In the genomic region with DNA sequence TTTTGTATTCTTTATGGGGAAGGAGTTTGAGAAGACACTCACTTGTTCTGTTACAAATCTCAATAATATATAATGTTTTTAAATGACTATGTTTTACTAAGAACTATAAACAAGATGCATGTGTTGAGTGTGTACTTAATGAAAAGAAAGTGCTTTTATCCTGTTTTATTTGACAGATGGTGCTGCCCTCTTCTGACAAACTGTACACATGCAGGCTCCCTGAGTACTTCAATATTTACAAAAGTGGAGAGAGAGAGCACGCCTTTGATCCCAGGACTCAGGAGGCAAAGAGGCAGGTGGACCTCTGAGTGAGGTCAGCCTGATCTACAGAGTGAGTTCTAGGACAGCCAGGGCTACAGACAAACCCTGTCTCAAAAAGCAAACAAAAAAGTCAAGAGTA, we compare ENCODE assay signal across 10 mouse cellular contexts. TPM values are rescaled to one million over a fixed set of nuclear protein-coding genes. Genes with fewer than 3 reads are reported as not detected.
DNase-seq lines count a peak whose midpoint lies in the region; ATAC-seq and TF ChIP-seq lines count a peak whose summit lies in the region.
"Had no signal": no experiment of that assay in that cellular context is flagged by ENCODE, and none has a peak within 500 bp of the region (broad histone marks: within the 10 kb centered on the region; RNA-seq: fewer than 3 reads in every experiment).

No protein-coding gene starts in this region.

- H3K4me2 ChIP-seq in liver, embryonic 12.5 days: no peak overlapping the region
- H3K4me2 ChIP-seq: neural tube, embryonic 15.5 days had no signal

- H3K36me3 ChIP-seq in liver, adult 2 months (ENCODE audit: control insufficient read depth, insufficient read depth, low read length): peaks cover 18% of the 10 kb centered on the region
- peaks cover 76% of the 10 kb centered on the region for H3K36me3 ChIP-seq in liver, embryonic 12.5 days

- peaks cover 19% of the 10 kb centered on the region for H3K4me1 ChIP-seq in liver, adult 2 months (ENCODE audit: control insufficient read depth, insufficient read depth, low read length)
- no peaks in the 10 kb centered on the region for H3K4me1 ChIP-seq in liver, embryonic 12.5 days
- H3K4me1 ChIP-seq in cortical plate, adult 2 months (ENCODE audit: control insufficient read depth, insufficient read depth, low read length): no peaks in the 10 kb centered on the region
- H3K4me1 ChIP-seq: neural tube, embryonic 15.5 days had no signal

- ATAC-seq in liver, embryonic 12.5 days: no peak

- 10% methylated on average over 1 of the region's 1 CpGs for WGBS in liver, adult 2 months
- 54% methylated on average over 1 of the region's 1 CpGs for WGBS in liver, embryonic 12.5 days (ENCODE audit: insufficient replicate concordance)

- no peak overlapping the region for H3K27ac ChIP-seq in liver, adult 2 months (replicated peaks; ENCODE audit: insufficient read depth, low read depth, low read length)
- no peak overlapping the region for H3K27ac ChIP-seq in liver, embryonic 12.5 days
- no peak overlapping the region for H3K27ac ChIP-seq in cortical plate, adult 2 months (ENCODE audit: insufficient read depth, low read length)
- H3K27ac ChIP-seq: neural tube, embryonic 15.5 days had no signal

- peak; percentile 26 for DNase-seq in embryo, embryonic 10 days (ENCODE audit: low spot score)
- DNase-seq in embryo, embryonic 9.5 days (ENCODE audit: extremely low spot score): no peak
- peak; percentile 71 for DNase-seq in liver, adult 2 months (ENCODE audit: extremely low read depth, low read depth, low spot score)
- peak; percentile 55 for DNase-seq in naive thymus-derived CD4-positive, alpha-beta T cell, adult 2 months (ENCODE audit: low read depth)
- no peak for DNase-seq in left cerebral cortex, adult 9 months (ENCODE audit: low spot score in 2 of 2)
- no peak for DNase-seq in gastrocnemius, postnatal 14 days
- DNase-seq: layer of hippocampus, postnatal 36 days had no signal

- H3K79me2 ChIP-seq in liver, adult 2 months (ENCODE audit: control insufficient read depth, insufficient read depth, low read length): 0 out of 2 replicates have a peak, but pooled peaks cover 3% of the 10 kb centered on the region

- intact Hi-C loops in gastrocnemius, postnatal 14 days (cut with DNase I; ENCODE audit: low total_unique reads): no loop called here

- H3K9ac ChIP-seq in liver, adult 2 months (ENCODE audit: low read depth, low read length): no peak overlapping the region
- H3K9ac ChIP-seq in liver, embryonic 12.5 days: no peak overlapping the region
- H3K9ac ChIP-seq: neural tube, embryonic 15.5 days had no signal

- H3K4me3 ChIP-seq in liver, adult 2 months (ENCODE audit: insufficient read depth, low read depth, low read length): no peak overlapping the region
- H3K4me3 ChIP-seq in liver, embryonic 12.5 days: no peak overlapping the region
- no peak overlapping the region for H3K4me3 ChIP-seq in cortical plate, adult 2 months (ENCODE audit: insufficient read depth, low read length)
- H3K4me3 ChIP-seq: neural tube, embryonic 15.5 days had no signal

- H3K27me3 ChIP-seq in liver, adult 2 months (ENCODE audit: control insufficient read depth, insufficient read depth, low read length): no peaks in the 10 kb centered on the region
- H3K27me3 ChIP-seq in liver, embryonic 12.5 days (replicated peaks): no peaks in the 10 kb centered on the region
- H3K27me3 ChIP-seq: neural tube, embryonic 15.5 days had no signal

- no peaks in the 10 kb centered on the region for H3K9me3 ChIP-seq in liver, embryonic 12.5 days (replicated peaks)
- H3K9me3 ChIP-seq: neural tube, embryonic 15.5 days had no signal

- TF ChIP-seq CTCF in liver, adult 2 months (IDR thresholded peaks at IDR 0.05; ENCODE audit: low read depth, low read length): peak; percentile 60
- TF ChIP-seq CTCF in cortical plate, adult 2 months (IDR thresholded peaks at IDR 0.05; ENCODE audit: extremely low read depth, insufficient read depth, low read length): peak; percentile 48; the same call in 1 of the 2 replicates

- no peak for TF ChIP-seq POLR2A in liver, adult 2 months (IDR thresholded peaks at IDR 0.05; ENCODE audit: extremely low read depth, insufficient read depth, low read length)
- TF ChIP-seq POLR2A in cortical plate, adult 2 months (IDR thresholded peaks at IDR 0.05; ENCODE audit: extremely low read depth, insufficient read depth, low read length): no peak

RNA-seq across cellular contexts. Expression of a gene that starts 18.6 kb away (rescaled TPM):
- total RNA-seq in liver, adult 2 months (2014; rRNA removed): 27.6 and 40.7 TPM in 2 replicates
- polyA plus RNA-seq in liver, adult 2 months (2012; rRNA removed): 3.8 and 4.6 TPM in 2 replicates
- 128 and 132 TPM in 2 replicates for polyA plus RNA-seq in liver, embryonic 12.5 days (2016; fragmentation: Nextera tagmentation; extraction: Ambion mirVana)
- polyA plus RNA-seq in cortical plate, adult 2 months (2012; rRNA removed): 78.9 and 87.7 TPM in 2 replicates
- 10 to 100 TPM; 21.5 to 30.1 TPM for total RNA-seq in gastrocnemius, postnatal 14 days (2021)

RNA-seq across cellular contexts. Expression of a gene that starts 41.0 kb away (rescaled TPM):
- total RNA-seq in liver, adult 2 months (2014; rRNA removed): 5.0 and 7.9 TPM in 2 replicates
- polyA plus RNA-seq in liver, adult 2 months (2012; rRNA removed): 3.3 and 3.8 TPM in 2 replicates
- polyA plus RNA-seq in liver, embryonic 12.5 days (2016; fragmentation: Nextera tagmentation; extraction: Ambion mirVana): 5.6 and 6.0 TPM in 2 replicates
- 3.3 and 3.4 TPM in 2 replicates for polyA plus RNA-seq in cortical plate, adult 2 months (2012; rRNA removed)
- total RNA-seq in gastrocnemius, postnatal 14 days (2021): 1 to 10 TPM; 1.6 TPM

Comparison
In these comparisons a context has a peak if more than half of its experiments do, and no peak if none do; other contexts are left out.
1. DNase-seq: peak in embryo, embryonic 10 days (single experiment), liver, adult 2 months (single experiment) and naive thymus-derived CD4-positive, alpha-beta T cell, adult 2 months (single experiment); none in embryo, embryonic 9.5 days (single experiment), left cerebral cortex, adult 9 months (0 of 2) and gastrocnemius, postnatal 14 days (single experiment).
2. RNA of a gene that starts 18.6 kb away (polyA plus RNA-seq): 128 to 132 TPM in liver, embryonic 12.5 days and 78.9 to 87.7 TPM in cortical plate, adult 2 months; 3.8 to 4.6 TPM in liver, adult 2 months; every median in the first group is over 10 times any median in the second.